Mouse (Mus musculus) urinary bladder, postnatal 0 days (tissue): ENCODE measurements around the gene Dppa3. TPM values are rescaled to one million over a fixed set of nuclear protein-coding genes. Genes with fewer than 3 reads are reported as not detected.

Experiments
- polyA plus RNA-seq: library from polyadenylated mRNA; unstranded; fragments of >200 nt; fragmentation: Nextera tagmentation; extraction: Ambion mirVana; gene quantifications from 2 replicates; pipeline ENCODE4 v1.2.1, GENCODE M21; 2015

The Dppa3 gene
- polyA plus RNA-seq, result not detected in 2 replicates

GRCm38 (mm10) chr6:122626110-122626509 lies at the start of gene Dppa3:
TSS of gene Dppa3 (plus strand) at chr6:122626410.

GRCm38 (mm10) chr6:122602242-122602991 lies 23.8 kb upstream of the Dppa3 start, which contains the start of gene Apobec1:
TSS of gene Apobec1 (minus strand) at chr6:122602444.

GRCm38 (mm10) chr6:122609771-122610170 lies 16.4 kb upstream of the Dppa3 start, which contains the start of gene Gdf3:
TSS of gene Gdf3 (minus strand) at chr6:122610087.

Other genes starting within 250 kb of the Dppa3 start
- 0.48 and 0.67 TPM in 2 replicates for gene Rimklb, start 127.6 kb upstream of the Dppa3 start, polyA plus RNA-seq
- 291 and 362 TPM in 2 replicates for gene Mfap5, start 120.6 kb upstream of the Dppa3 start, polyA plus RNA-seq
- not detected in 2 replicates for gene Aicda, start 72.6 kb upstream of the Dppa3 start, polyA plus RNA-seq
- gene Apobec1, start 24.0 kb upstream of the Dppa3 start, polyA plus RNA-seq, result 4.8 and 7.1 TPM in 2 replicates
- not detected in 2 replicates for gene Gdf3, start 16.3 kb upstream of the Dppa3 start, polyA plus RNA-seq
- 0.24 and 0.58 TPM in 2 replicates for gene Nanog, start 81.1 kb downstream of the Dppa3 start, polyA plus RNA-seq
- gene Slc2a3, start 175.2 kb downstream of the Dppa3 start, polyA plus RNA-seq, result 4.4 and 5.1 TPM in 2 replicates
- 5.3 TPM in 2 replicates for gene Foxj2, start 193.5 kb downstream of the Dppa3 start, polyA plus RNA-seq
- gene C3ar1, start 229.8 kb downstream of the Dppa3 start, polyA plus RNA-seq, result 5.4 and 16.3 TPM in 2 replicates
- 31.6 and 39.2 TPM in 2 replicates for gene Necap1, start 248.1 kb downstream of the Dppa3 start, polyA plus RNA-seq